Comparison of ENCODE assay signal across 8 mouse cellular contexts in the genomic region with DNA sequence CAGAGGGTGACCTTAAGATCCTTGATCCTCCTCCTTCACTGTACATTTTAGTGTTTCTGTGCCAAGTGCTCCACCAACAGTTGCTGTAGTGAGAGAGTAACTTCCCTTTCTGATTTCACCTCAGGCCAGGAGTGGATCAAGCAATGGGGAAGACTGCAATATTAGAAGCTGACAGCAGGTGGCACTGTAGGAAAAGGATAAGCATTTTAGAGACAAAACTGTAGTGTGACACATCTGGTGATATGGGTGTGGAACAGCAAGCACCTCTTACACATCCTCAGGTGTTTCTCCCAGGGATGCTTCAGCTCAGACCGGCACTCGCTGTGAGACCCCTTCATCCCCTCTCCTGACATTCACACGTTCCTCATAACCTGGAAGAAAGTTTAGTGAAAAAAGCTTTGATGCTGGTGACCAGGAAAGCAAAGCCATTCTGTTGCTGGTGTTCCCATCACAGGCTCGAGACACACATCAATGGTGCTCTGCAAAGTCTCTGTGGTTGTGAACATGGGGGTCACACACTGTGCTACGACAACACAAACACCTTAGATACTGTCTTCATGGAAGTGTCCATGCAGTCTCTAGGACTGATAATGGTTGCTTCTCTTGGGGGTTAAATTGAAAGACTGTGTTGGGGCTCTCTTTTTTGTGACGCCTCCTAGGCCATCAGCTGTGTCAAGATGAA.
DNase-seq lines count a peak whose midpoint lies in the region; ATAC-seq lines count a peak whose summit lies in the region.

No protein-coding gene starts in this region.

- no peak overlapping the region for H3K4me2 ChIP-seq in intestine, embryonic 14.5 days (ENCODE audit: low read length)
- H3K4me2 ChIP-seq in intestine, embryonic 15.5 days (replicated peaks): no peak overlapping the region
- H3K4me2 ChIP-seq in intestine, embryonic 16.5 days (ENCODE audit: low read depth, low read length): no peak overlapping the region

- H3K36me3 ChIP-seq in intestine, embryonic 14.5 days (ENCODE audit: control insufficient read depth, insufficient read depth, low read length): no peaks in the 10 kb centered on the region
- H3K36me3 ChIP-seq in intestine, embryonic 15.5 days: no peaks in the 10 kb centered on the region
- no peaks in the 10 kb centered on the region for H3K36me3 ChIP-seq in intestine, embryonic 16.5 days (ENCODE audit: control insufficient read depth, insufficient read depth, low read length)

- no peak overlapping the region for H3K9ac ChIP-seq in intestine, embryonic 14.5 days (ENCODE audit: low read length)
- no peak overlapping the region for H3K9ac ChIP-seq in intestine, embryonic 15.5 days
- no peak overlapping the region for H3K9ac ChIP-seq in intestine, embryonic 16.5 days (ENCODE audit: low read depth, low read length)

- no peak; the same call in 1 of the 2 replicates for ATAC-seq in intestine, embryonic 14.5 days (replicated peaks; ENCODE audit: low FRiP score, low TSS enrichment, low read depth)
- no peak for ATAC-seq in intestine, embryonic 15.5 days
- ATAC-seq in intestine, embryonic 16.5 days: 0 out of 2 replicates have a peak, but pooled peaks have one; percentile 28

- intact Hi-C loops in left cerebral cortex, postnatal 36 days (cut with DNase I): loop anchor here (2.0 to 10.0 kb wide), 4 partner anchors 153 to 668 kb away; partner anchors contain the start of gene Spin1

- no peak overlapping the region for H3K27ac ChIP-seq in intestine, embryonic 14.5 days (ENCODE audit: low read depth)
- no peak overlapping the region for H3K27ac ChIP-seq in intestine, embryonic 15.5 days
- H3K27ac ChIP-seq in intestine, embryonic 16.5 days (ENCODE audit: low read length): no peak overlapping the region

- H3K4me3 ChIP-seq in intestine, embryonic 14.5 days (ENCODE audit: low read depth, low read length): no peak overlapping the region
- no peak overlapping the region for H3K4me3 ChIP-seq in intestine, embryonic 15.5 days (replicated peaks)
- H3K4me3 ChIP-seq in intestine, embryonic 16.5 days (ENCODE audit: low read length): no peak overlapping the region

- no peaks in the 10 kb centered on the region for H3K9me3 ChIP-seq in intestine, embryonic 14.5 days (ENCODE audit: control insufficient read depth, low read length)
- H3K9me3 ChIP-seq in intestine, embryonic 15.5 days: no peaks in the 10 kb centered on the region
- H3K9me3 ChIP-seq in intestine, embryonic 16.5 days (ENCODE audit: control insufficient read depth, low read length): no peaks in the 10 kb centered on the region

- WGBS in intestine, embryonic 14.5 days: 44% methylated on average over 6 of the region's 6 CpGs
- 43% methylated on average over 6 of the region's 6 CpGs for WGBS in intestine, embryonic 15.5 days
- 37% methylated on average over 6 of the region's 6 CpGs for WGBS in intestine, embryonic 16.5 days

- H3K4me1 ChIP-seq in intestine, embryonic 14.5 days (replicated peaks; ENCODE audit: control insufficient read depth, insufficient read depth, low read length): no peaks in the 10 kb centered on the region
- H3K4me1 ChIP-seq in intestine, embryonic 15.5 days (replicated peaks): no peaks in the 10 kb centered on the region
- no peaks in the 10 kb centered on the region for H3K4me1 ChIP-seq in intestine, embryonic 16.5 days (ENCODE audit: control insufficient read depth, insufficient read depth, low read length)

- no peaks in the 10 kb centered on the region for H3K27me3 ChIP-seq in intestine, embryonic 14.5 days (replicated peaks; ENCODE audit: control insufficient read depth, insufficient read depth, low read length)
- no peaks in the 10 kb centered on the region for H3K27me3 ChIP-seq in intestine, embryonic 15.5 days (replicated peaks)
- no peaks in the 10 kb centered on the region for H3K27me3 ChIP-seq in intestine, embryonic 16.5 days (replicated peaks; ENCODE audit: control insufficient read depth, insufficient read depth, low read length)

- DNase-seq in intestine, embryonic 14.5 days (ENCODE audit: low spot score): peak; percentile 95
- DNase-seq in cerebellum, adult 9-11 months: peak; percentile 43
- peak; percentile 87 to 94 for DNase-seq in frontal cortex, postnatal 36 days (ENCODE audit: low spot score in 2 of 2)
- peak; percentile 65 to 84 for DNase-seq in left cerebral cortex, postnatal 36 days (ENCODE audit: low spot score in 2 of 2)
- DNase-seq in naive thymus-derived CD4-positive, alpha-beta T cell, adult 2 months (ENCODE audit: low read depth): peak; percentile 80
- peak; percentile 27 to 74 for DNase-seq in spleen, postnatal 14 days (ENCODE audit: low spot score in 2 of 2)

Comparison
In these comparisons a context has a peak if more than half of its experiments do, and no peak if none do; other contexts are left out.
1. DNase-seq: peak in every context shown above with its lines; median percentile 95 in intestine, embryonic 14.5 days; 90 in frontal cortex, postnatal 36 days; 80 in naive thymus-derived CD4-positive, alpha-beta T cell, adult 2 months; 74 in left cerebral cortex, postnatal 36 days; 50 in spleen, postnatal 14 days; 43 in cerebellum, adult 9-11 months.